In the genomic region with DNA sequence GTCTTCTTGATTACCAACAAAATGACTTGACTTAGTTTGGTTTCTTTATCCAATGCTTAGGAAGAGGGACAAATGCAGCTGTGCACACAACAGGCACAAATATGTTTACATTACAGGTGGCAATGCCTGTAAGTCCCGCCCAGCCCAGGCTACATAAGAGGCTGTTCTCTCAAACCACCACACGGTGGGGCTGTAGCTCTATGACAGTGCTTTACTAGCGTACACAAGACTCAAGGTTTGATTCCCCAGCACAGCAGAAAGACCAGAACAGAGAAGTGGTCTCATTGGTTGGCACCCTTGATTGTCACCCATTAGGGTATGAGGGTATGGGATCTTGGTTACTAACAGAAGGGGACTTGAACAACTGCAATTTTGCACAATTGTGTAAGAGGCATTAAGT, we compare ENCODE assay signal across 8 mouse cellular contexts. TPM values are rescaled to one million over a fixed set of nuclear protein-coding genes. Genes with fewer than 3 reads are reported as not detected.
DNase-seq lines count a peak whose midpoint lies in the region; ATAC-seq and TF ChIP-seq lines count a peak whose summit lies in the region.

No protein-coding gene starts in this region.

- no peaks in the 10 kb centered on the region for H3K36me3 ChIP-seq in limb, embryonic 14.5 days (ENCODE audit: control insufficient read depth, insufficient read depth, low read length)
- H3K36me3 ChIP-seq in midbrain, embryonic 14.5 days (ENCODE audit: control insufficient read depth, insufficient read depth, low read length): no peaks in the 10 kb centered on the region

- DNase-seq in ovary, adult 18-20 months (ENCODE audit: low spot score): peak; percentile 17
- no peak for DNase-seq in ovary, postnatal 10 days (ENCODE audit: low spot score)
- peak; percentile 42 to 73 for DNase-seq in cerebellum, adult 2 months
- DNase-seq in limb, embryonic 14.5 days (ENCODE audit: low spot score): peak; percentile 59
- DNase-seq in midbrain, embryonic 14.5 days: peak; percentile 81
- peak; percentile 64 to 74 for DNase-seq in spleen, postnatal 10 days (ENCODE audit: low spot score in 2 of 2)

- no peaks in the 10 kb centered on the region for H3K27me3 ChIP-seq in cerebellum, adult 2 months (ENCODE audit: control insufficient read depth, insufficient read depth, low read length)
- H3K27me3 ChIP-seq in limb, embryonic 14.5 days (ENCODE audit: control insufficient read depth, insufficient read depth, low read length): no peaks in the 10 kb centered on the region
- H3K27me3 ChIP-seq in midbrain, embryonic 14.5 days (ENCODE audit: control insufficient read depth, insufficient read depth, low read length): no peaks in the 10 kb centered on the region

- TF ChIP-seq CTCF in cerebellum, adult 2 months (IDR thresholded peaks at IDR 0.05; ENCODE audit: borderline replicate concordance, insufficient read depth, low read depth, low read length): peak; percentile 71

- TF ChIP-seq POLR2A in cerebellum, adult 2 months (IDR thresholded peaks at IDR 0.05; ENCODE audit: borderline replicate concordance, insufficient read depth, low read length): no peak
- TF ChIP-seq POLR2A in limb, embryonic 14.5 days (IDR thresholded peaks at IDR 0.05; ENCODE audit: borderline replicate concordance, extremely low read depth, insufficient read depth, insufficient read length): no peak

- peak; percentile 84 for ATAC-seq in frontal cortex, adult (ENCODE audit: low TSS enrichment)
- ATAC-seq in inflammation-experienced regulatory T-cells, adult 6 months: peak; percentile 96
- no peak for ATAC-seq in limb, embryonic 14.5 days (ENCODE audit: low FRiP score, low read depth)
- ATAC-seq in midbrain, embryonic 14.5 days (ENCODE audit: low FRiP score, low TSS enrichment): no peak

- no peak overlapping the region for H3K4me2 ChIP-seq in limb, embryonic 14.5 days (replicated peaks; ENCODE audit: low read depth, low read length, severe bottlenecking)
- no peak overlapping the region for H3K4me2 ChIP-seq in midbrain, embryonic 14.5 days (ENCODE audit: low read length)

- WGBS in cerebellum, adult 2 months: 4% methylated on average over 3 of the region's 3 CpGs
- WGBS in limb, embryonic 14.5 days: 15% methylated on average over 3 of the region's 3 CpGs
- WGBS in midbrain, embryonic 14.5 days: 8% methylated on average over 3 of the region's 3 CpGs

- no peaks in the 10 kb centered on the region for H3K9me3 ChIP-seq in limb, embryonic 14.5 days (ENCODE audit: control insufficient read depth, low read length)
- no peaks in the 10 kb centered on the region for H3K9me3 ChIP-seq in midbrain, embryonic 14.5 days (ENCODE audit: control insufficient read depth, low read length)

- no peaks in the 10 kb centered on the region for H3K4me1 ChIP-seq in cerebellum, adult 2 months (ENCODE audit: control insufficient read depth, insufficient read depth, low read length)
- H3K4me1 ChIP-seq in limb, embryonic 14.5 days (ENCODE audit: control insufficient read depth, insufficient read depth, low read length): no peaks in the 10 kb centered on the region
- no peaks in the 10 kb centered on the region for H3K4me1 ChIP-seq in midbrain, embryonic 14.5 days (ENCODE audit: control insufficient read depth, insufficient read depth, low read length)

- H3K4me3 ChIP-seq in cerebellum, adult 2 months (replicated peaks; ENCODE audit: insufficient read depth, low read depth, low read length): no peak overlapping the region
- H3K4me3 ChIP-seq in limb, embryonic 14.5 days (replicated peaks; ENCODE audit: low read length): no peak overlapping the region
- H3K4me3 ChIP-seq in midbrain, embryonic 14.5 days (replicated peaks; ENCODE audit: low read depth, low read length): no peak overlapping the region

- no peak overlapping the region for H3K27ac ChIP-seq in cerebellum, adult 2 months (ENCODE audit: insufficient read depth, low read length)
- no peak overlapping the region for H3K27ac ChIP-seq in limb, embryonic 14.5 days (replicated peaks; ENCODE audit: low read depth, low read length)
- H3K27ac ChIP-seq in midbrain, embryonic 14.5 days (replicated peaks; ENCODE audit: low read depth, low read length): no peak overlapping the region

- no peak overlapping the region for H3K9ac ChIP-seq in limb, embryonic 14.5 days (ENCODE audit: low read depth, low read length, severe bottlenecking)
- H3K9ac ChIP-seq in midbrain, embryonic 14.5 days (replicated peaks; ENCODE audit: low read length): no peak overlapping the region

RNA-seq across cellular contexts. Expression of gene Gm26992, which starts 55.7 kb away (rescaled TPM):
- polyA plus RNA-seq in cerebellum, adult 2 months (2012; rRNA removed): 0.34 TPM in 1 of 2 replicates, not detected in the other
- not detected for polyA plus RNA-seq in inflammation-experienced regulatory T-cells, adult 6 months (2017; shearing (Covaris generic))
- not detected in 2 replicates for polyA plus RNA-seq in limb, embryonic 14.5 days (2012; rRNA removed)
- not detected in 2 replicates for polyA plus RNA-seq in limb, embryonic 14.5 days (2014; fragmentation: Nextera tagmentation; extraction: Ambion mirVana)
- not detected in 2 replicates for polyA plus RNA-seq in midbrain, embryonic 14.5 days (2014; fragmentation: Nextera tagmentation; extraction: Ambion mirVana)

Comparison
In these comparisons a context has a peak if more than half of its experiments do, and no peak if none do; other contexts are left out.
1. ATAC-seq: peak in frontal cortex, adult (single experiment) and inflammation-experienced regulatory T-cells, adult 6 months (single experiment); none in limb, embryonic 14.5 days (single experiment) and midbrain, embryonic 14.5 days (single experiment).